Mouse (Mus musculus) G1E-ER4 (cell line): ENCODE data around the gene Csad. TPM values are rescaled to one million over a fixed set of nuclear protein-coding genes. Genes with fewer than 3 reads are reported as not detected.

Experiments
- GATA1 ChIP-seq: IDR thresholded peaks from one replicate; pipeline ENCODE4 v1.8.0; 2012; ENCODE audit warnings: low read length, inconsistent platforms
- polyA plus RNA-seq: library from polyadenylated mRNA; stranded (reverse); fragments of >175 nt; gene quantifications from 2 replicates; pipeline ENCODE4 v1.2.3, GENCODE M21; 2012

Gene Csad
- polyA plus RNA-seq, 1 experiment = 8.9 TPM

DNA sequence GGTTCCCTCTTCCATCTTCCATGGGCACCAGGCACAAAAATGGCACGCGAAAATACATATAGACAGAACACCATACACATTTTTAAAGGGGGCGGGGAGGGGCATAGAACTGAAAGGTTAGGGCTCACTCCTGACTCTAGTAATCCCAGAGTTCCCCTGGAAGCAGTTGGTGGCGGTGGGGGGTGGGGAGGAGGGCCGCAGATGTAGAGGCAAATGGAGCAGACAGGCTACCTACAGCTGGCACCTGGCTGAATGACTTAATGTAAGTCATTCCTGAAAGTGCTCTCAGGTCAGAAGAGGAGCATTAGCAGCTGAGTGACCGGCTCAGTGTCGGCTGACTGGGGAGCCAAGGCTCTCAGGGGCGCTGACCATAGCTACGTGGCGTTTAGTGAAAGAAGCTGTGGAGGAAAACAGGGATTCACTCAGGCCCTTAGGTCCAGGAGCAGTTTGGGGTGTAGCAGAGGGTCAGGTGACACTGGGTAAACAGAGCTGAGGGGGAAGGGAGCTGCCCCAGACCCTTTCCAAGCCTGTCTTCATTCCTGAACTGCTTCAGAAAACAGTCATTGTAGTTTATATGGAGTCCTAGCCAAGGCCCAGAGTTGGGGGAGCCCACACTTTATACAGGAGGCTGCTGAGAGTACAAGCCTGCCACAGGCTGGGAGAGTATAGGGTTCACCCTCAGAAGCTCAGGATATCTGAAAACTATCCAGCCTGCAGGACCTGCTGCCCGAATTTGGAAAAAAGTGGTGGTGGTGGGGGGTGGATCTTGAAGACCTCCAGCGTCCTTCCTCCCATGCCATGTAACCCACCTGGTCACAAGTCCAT is 38.1 kb upstream of the Csad start:
- no peak for TF ChIP-seq GATA1

DNA sequence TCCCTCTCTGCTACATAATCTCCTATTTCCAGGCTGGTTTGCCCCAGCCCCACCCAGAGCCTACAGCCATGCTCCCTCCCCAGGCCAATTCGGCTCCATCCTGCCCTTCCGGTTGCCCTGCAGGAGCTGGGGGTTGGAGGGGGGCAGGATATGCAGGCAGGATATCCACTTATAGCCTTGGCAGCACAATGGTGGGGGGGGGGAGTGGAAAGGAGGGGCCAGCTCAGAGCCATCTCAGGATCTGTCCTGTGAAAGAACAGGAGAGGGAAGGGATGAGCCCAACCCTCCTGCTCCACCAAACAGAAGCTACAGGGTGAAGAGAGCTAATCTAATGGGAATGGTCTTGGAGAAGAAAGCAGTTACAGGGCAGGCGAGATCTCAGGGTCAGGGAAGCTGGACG is 36.1 kb upstream of the Csad start:
- TF ChIP-seq GATA1 = no peak

DNA sequence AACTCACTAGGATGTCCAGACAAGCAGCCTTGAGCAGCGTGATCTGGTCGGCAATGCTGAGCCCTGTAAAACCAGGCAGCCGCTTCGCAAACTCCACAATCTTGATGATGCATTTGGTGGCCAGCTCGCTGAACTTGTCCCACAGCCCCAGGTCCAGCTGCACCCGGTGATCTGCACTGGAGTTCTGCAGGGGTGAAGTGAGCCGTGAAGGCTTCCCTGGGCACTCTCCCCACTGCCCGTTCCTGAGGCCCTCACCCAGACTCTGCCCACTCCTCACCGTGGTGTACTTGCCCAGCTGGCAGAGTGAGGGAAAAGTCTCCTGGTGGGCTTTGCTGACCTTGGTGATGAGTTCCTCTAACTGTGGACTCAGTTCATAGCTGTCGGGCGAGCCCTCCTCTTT is 35.3 kb upstream of the Csad start:
- TF ChIP-seq GATA1 = no peak

DNA sequence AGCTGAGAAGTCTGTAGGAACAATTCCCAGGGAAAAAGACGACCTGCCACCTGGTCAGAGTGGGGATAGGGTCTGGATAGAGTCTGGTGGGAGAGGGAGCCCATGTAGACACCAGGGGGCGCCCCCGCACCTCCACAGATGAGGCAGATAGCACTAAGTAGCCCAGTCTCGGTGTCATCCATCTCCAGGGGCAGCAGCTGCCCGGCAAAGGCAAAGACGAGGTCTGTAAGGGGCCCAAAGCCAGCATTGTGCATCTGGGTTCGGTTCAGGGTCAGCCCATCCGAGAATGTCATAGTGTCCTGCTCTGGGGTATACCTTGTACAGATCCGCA is 34.7 kb upstream of the Csad start:
- TF ChIP-seq GATA1 = no peak

DNA sequence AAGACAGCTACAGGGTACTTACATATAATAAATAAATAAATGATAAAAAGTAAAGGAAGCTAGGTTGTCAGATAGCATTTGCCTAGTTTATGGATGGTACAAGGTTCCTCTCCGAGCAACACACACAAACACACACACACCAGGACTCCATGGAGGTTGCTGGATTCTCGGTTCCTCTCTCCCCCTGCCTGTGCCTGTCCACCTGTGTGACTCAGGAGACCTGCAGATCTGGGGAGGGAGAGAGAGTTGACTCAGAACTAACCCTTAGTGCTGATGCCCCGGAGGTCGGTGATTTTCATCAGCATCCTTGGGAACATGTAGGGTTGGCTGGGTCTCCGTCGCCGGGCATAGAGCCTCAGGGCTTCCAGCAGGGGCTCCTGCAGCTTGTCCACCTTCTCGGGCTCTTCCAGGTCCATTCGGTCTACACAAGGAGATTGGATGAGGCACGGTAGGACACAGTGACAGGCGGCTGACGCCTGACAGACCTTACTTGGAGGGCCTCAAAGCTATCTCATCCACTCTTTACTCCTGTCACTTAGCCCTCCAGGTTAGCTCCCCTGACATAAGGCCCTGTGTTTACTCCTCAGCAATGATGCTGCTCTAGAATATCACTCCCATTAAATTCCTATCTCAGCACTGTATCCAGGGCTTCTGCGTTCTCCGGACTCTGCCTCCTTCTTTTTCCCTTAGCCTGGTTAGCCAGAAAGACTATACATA is 34.2 kb upstream of the Csad start:
- TF ChIP-seq GATA1 = no peak

DNA sequence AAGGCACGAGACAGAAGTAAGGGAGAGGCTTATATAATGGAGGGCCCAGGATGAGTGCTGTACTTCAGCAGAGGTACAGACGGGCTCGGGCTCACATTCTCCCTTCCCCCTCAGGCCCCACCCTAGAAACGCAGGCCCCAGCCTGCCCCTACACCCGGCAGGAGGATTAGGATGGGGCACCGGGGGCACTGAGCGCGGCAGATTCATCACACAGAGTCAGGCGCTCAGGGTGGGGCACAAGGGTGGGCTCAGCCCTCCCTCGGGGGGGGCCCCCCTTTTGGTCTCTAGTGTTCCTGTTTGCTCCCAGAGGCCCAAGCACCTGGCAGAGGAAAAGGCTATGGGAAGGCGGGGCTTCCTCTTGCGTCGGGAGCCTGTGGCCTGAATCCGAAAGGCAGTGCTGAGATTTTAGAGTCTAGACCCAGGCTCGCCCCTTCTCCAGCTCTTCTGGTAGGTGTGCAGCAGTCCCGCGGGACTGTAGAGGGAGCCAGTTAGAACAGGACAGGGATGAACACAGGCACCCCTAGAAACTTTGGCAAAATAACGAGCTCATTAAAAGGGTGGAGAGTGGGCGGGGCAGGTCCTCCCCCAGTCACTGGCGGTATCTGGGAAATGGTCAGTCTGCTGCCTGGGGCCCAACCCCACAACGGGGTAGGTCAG is 31.0 kb upstream of the Csad start:
- no peak for TF ChIP-seq GATA1

DNA sequence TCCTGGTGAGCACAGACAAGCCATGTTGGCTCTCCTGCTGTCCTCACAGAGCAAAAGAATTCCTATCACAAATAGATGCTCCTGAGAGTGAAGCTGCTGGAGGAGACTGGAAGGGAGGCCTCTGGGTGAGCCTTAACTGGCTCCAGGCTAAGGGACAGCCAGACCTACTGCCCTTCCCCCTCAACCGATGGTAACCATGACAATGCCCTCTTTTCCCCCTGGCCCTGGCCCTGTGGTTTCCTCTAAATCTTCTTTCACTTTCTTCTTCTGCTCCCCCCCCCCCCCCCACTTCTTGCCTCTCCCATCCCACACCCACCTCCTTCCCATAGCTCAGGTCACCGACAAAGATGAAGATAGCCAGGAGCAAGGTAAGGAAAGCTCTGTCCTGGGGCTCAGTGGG is 29.4 kb upstream of the Csad start:
- no peak for TF ChIP-seq GATA1

DNA sequence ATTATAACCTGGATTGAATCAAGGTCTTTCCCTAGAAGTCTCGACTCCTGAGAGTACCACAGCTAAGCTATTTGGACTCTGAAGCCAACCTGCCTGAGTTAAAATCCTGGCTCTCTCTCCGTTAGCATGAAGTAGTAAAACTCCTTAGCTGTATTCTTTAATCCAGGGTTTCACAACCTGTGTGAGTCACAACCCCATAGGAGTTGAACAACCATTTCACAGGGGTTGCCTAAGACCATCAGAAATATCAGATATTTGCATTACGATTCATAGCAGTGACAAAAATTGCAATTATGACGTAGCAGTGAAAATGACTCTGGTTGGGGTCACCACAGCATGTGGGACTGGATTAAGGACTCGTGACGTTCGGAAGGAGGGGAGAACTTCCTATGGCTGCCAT is 28.2 kb upstream of the Csad start:
- TF ChIP-seq GATA1 = no peak

DNA sequence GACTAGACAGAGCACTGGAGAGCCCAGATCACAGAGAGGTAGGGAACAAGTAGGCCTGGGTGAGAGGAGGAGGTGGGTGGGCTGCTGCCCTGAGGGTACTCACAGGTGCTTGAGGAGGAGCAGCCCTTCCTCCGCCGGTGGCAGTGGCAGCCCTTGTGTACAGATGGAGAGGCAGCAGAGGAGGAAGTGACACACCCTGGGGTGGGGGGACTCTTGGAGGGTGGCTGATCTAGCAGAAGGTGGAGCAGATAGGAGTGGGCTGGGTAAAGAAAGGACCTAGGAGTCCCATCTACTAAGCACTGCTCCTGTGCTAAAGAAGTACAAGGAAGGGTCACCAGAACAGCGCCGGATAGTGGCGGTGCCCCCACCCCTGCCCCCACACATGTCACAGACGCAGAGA is 27.2 kb upstream of the Csad start, which contains the start of gene Itgb7:
Gene Itgb7, minus strand, starts transcription at position 197 of the 400 bp plus-strand sequence.
- TF ChIP-seq GATA1 = no peak

DNA sequence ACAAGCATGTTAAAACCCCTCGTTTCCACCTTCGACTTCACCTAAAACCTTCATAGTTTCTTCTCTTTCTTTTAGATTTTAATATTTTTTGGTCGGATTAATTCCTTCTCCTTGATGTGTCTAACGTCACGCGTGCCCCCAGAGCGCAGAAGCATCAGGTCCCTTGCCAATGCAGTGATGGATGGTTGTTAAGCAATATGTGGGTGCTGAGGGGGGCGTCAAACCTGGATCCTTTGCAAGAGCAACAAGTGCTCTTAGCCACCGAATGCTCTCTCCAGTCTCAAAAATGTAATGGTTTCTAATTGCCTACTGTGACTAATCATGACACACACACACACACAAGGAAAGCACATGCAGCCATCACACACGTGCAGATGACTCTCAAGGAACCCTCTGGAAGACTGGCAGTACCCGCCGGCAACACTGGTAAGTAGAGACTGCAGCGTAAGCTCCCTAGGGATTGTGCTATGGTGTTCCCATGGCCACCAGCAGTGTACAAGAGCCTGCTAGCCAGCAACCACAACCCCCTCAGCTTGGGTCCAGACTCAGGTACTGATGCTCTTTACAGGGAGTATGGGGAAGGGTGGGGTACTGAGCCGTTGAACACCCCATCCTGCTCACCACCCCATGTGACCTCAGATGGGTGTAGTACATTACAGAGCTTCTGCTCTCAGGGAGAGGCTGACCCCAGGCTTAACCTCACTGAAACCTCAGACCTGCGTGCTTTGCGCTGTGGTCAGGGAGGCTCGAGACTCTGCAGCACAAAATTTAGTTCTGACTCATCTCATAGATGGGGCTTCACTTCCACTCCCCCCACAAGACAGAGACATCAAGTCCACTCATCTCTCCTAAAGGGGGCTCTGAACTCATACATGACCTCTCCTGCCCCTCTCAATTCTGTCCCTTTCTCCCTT is 26.1 kb upstream of the Csad start:
- TF ChIP-seq GATA1 = no peak

DNA sequence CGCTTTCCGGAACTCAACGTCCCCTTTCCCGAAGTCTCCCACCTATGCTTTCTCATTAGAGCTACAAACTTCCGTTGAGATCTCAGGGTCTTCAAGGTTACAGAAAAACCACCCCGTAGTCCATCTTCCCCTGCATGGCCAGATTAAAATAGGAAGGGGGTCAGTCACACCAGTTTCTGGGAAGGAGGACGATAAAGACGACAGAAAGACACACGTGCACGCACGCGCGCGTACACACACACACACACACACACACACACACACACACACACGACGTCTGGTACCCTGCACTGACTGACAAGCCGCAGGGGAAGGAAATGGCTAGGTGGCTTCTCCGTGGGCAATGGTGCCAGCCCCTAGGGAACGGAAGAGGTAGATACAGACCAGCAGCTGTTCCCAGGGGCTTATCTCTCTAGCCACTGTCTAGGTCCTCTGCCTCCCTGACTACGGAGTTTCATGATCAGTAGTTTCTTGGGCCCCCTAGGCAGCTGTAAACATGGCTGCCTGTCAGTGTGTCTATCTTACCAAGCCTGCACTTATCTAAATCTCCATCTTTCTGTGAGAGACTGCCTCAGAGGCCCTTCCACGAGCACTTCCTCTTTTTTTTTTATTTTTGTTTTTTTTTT is 20.6 kb upstream of the Csad start:
- TF ChIP-seq GATA1 = peak; percentile 93

DNA sequence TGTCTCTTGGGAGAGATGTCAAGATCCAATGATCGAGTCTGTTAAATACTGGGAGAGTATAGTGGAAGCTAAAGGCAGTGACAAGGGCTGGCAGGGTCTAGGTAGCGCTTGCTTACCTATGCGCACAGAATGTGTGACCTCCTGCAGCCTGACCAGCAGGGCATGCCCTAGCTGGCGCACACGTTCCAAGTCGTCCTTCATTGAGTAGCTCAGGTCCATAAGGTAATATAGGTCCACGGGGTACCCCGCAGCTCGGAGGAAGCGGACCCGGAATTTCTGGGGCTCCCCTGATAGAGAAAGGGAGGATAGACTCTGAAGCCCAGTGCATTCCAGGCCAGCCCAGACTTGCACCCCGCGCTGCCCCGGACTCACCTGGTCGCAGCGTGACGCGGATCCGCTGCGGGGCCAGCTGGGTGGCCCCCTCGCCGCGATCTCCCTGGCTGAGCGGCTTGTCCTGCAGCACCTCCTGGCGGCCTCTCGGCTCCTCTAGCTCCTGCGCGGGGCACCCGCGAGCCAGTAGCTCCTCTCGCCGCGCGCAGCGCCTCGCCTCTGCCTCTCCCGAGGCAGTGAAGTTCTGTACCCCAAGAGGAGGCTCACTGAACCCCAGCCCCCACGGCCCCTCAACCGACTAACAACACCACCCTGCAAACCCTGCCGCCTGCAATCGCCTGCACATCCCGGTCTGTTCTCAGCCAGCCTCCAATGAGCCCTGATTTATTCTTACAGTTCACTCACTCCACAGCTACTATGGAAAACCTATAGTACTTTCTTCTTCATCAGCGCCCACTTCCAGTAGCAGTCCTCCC is 19.9 kb upstream of the Csad start:
- no peak for TF ChIP-seq GATA1

DNA sequence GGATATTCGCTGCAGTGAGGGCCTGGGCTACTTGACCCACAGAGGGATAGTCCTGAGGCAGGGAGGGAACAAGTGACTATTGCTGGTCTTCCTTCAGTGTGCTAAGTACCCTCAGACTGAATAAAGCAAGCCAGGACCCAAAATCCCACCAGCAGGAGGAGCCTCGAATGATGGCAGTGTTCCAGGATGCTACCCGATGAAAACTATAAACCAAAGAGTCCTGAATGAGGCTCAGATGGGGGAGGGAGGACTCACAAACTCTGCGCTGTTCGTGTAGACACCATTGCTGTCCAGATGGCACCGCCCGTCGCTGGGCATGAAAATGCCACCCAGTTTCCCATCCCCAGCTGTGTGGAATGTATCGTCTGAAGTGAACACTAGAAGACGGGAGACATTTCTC is 17.9 kb upstream of the Csad start:
- TF ChIP-seq GATA1 = no peak

DNA sequence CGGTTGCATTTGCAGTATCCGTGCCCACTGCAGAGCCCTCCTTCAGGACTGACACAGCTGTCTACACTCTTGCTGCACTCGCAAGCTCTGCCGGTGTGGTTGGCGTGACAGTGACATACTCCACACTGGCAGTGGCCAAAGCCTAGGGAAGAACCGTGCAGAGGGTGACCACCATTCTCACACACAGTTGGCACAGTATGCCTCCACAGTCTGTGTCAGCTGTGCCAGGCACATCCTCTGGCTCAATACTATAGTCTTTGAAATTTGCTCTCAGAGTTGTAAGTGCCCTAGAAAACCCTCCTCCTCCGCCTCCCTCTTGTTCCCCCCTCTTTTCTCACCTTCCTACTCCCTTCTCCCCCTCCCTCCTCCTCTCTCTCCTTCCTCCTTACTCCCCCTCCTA is 12.8 kb upstream of the Csad start:
- no peak for TF ChIP-seq GATA1
